Mouse (Mus musculus): ENCODE results near the gene B4galnt1.
A peak's percentile ranks its signal among the peaks of the same experiment; 100 is the strongest.

The B4galnt1 gene

GRCm38 (mm10) chr10:127171631-127172200 lies 6.7 kb downstream of the B4galnt1 start:
- DNase-seq = no peak

- DNase-seq = no peak
Observed at GRCm38 (mm10) chr10:127173148-127174065, 8.4 kb downstream of the B4galnt1 start.

GRCm38 (mm10) chr10:127174170-127174569 lies 9.1 kb downstream of the B4galnt1 start:
- no peak for DNase-seq

- DNase-seq = no peak
Observed at GRCm38 (mm10) chr10:127176228-127176627, 11.2 kb downstream of the B4galnt1 start.

- DNase-seq = no peak
Observed at GRCm38 (mm10) chr10:127176756-127177155, 11.7 kb downstream of the B4galnt1 start.

- DNase-seq = no peak
Observed at GRCm38 (mm10) chr10:127177235-127177634, 12.2 kb downstream of the B4galnt1 start.

- peak; percentile 86 to 89 for DNase-seq
Observed at GRCm38 (mm10) chr10:127177719-127178118, 12.7 kb downstream of the B4galnt1 start.

GRCm38 (mm10) chr10:127178286-127179027 lies 13.4 kb downstream of the B4galnt1 start:
- DNase-seq = peak; percentile 30 to 44

- DNase-seq = peak; percentile 2 to 29
Observed at GRCm38 (mm10) chr10:127179871-127180694, 15.1 kb downstream of the B4galnt1 start, which contains the start of gene Slc26a10. Gene Slc26a10 (minus strand): TSS chr10:127180645.

GRCm38 (mm10) chr10:127180695-127181047 lies 15.6 kb downstream of the B4galnt1 start:
- no peak for DNase-seq

GRCm38 (mm10) chr10:127181566-127181965 lies 16.5 kb downstream of the B4galnt1 start:
- no peak for DNase-seq

- no peak for DNase-seq
Observed at GRCm38 (mm10) chr10:127182624-127183023, 17.6 kb downstream of the B4galnt1 start.

- no peak for DNase-seq
Observed at GRCm38 (mm10) chr10:127183759-127184158, 18.7 kb downstream of the B4galnt1 start.

- DNase-seq = no peak
Observed at GRCm38 (mm10) chr10:127185101-127185500, 20.1 kb downstream of the B4galnt1 start.

GRCm38 (mm10) chr10:127185506-127185905 lies 20.5 kb downstream of the B4galnt1 start:
- no peak for DNase-seq

GRCm38 (mm10) chr10:127186451-127186850 lies 21.4 kb downstream of the B4galnt1 start:
- no peak for DNase-seq

- DNase-seq = peak; percentile 46 to 61
Observed at GRCm38 (mm10) chr10:127187371-127188078, 22.5 kb downstream of the B4galnt1 start.

- DNase-seq = no peak
Observed at GRCm38 (mm10) chr10:127188079-127188453, 23.0 kb downstream of the B4galnt1 start.

GRCm38 (mm10) chr10:127188465-127189115 lies 23.6 kb downstream of the B4galnt1 start:
- peak; percentile 81 to 88 for DNase-seq

GRCm38 (mm10) chr10:127189116-127189650 lies 24.2 kb downstream of the B4galnt1 start:
- peak; percentile 59 to 64 for DNase-seq
